Mouse (Mus musculus) cerebellum, postnatal 4 days (tissue): Measurements from ENCODE around the gene Ube2e3.

Experiments
- DNase-seq, 2 experiments: peaks; one replicate each; pipeline ENCODE4 v3.0.0; 2022; ENCODE audit warnings: low spot score in 2 of 2, mixed read lengths in 1 of 2

Ube2e3 gene

DNA sequence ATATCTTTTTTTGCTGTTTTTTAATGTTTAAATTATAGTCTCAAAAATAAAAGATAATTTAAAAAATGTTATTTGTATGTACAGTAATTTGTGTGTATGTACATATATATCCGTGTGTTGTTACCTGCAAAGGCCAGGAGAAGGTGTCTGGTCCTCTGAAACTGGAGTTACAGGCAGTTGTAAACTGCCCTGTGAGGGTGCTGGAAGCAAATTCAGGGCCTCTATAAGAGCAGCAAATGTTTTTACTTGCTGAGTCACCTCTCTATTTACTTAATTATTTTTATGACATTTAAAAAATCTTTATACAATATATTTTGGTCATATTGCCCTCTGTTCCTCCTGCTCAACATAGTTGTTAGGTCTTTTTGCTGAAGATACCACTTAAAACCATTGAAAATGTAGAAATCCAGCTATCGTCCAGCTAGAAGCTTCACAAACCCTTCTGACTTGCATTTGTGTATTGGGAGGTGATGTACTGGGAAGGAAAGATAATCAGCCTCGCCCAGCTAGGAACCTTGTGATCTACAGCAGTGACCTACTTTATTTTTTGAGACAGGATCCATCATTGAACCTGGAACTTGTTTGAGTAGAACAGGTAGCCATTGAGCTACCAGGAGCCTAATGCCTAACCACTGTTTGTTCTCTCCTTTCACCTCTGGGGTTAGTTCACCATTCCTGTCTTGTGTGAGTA is 15.0 kb downstream of the Ube2e3 start:
- DNase-seq, result no peak

DNA sequence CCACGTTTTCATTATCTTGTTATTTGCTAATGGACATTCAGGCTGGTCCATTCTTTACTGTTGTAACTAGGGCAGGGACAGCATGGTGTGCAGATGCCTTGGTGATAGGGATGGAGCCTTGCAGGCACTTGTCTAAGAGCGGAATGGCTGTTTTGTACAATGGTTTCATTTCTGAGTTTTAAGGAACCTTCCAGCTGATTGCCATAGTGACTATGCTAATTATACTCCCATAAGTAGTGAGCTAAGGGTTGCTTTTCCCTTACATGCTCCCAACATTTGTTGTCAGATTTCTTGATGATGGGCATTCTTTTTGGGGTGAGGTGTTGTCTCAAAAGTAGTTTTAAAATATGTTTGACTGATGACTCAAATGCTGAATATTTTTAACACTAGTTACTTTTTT is 18.5 kb downstream of the Ube2e3 start:
- DNase-seq, result no peak

DNA sequence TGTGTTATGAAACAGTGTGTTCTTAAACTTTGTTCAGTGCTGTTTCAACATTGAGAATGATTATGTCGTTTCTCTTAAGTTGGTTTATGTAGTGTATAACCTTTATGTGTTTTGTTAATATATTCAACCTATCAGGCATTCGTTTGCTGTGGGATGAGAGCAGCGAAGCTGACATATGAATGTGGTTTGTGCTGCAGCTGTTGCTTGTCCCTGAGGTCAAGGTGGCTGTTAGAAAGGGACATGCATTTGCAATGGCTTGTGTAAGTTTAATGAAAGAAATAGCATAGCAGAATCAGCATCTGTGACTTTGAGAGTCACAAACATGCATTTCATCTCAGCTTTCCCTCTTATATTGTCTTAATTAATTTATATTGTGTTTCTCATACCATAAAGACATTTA is 20.3 kb downstream of the Ube2e3 start:
- DNase-seq, result no peak

DNA sequence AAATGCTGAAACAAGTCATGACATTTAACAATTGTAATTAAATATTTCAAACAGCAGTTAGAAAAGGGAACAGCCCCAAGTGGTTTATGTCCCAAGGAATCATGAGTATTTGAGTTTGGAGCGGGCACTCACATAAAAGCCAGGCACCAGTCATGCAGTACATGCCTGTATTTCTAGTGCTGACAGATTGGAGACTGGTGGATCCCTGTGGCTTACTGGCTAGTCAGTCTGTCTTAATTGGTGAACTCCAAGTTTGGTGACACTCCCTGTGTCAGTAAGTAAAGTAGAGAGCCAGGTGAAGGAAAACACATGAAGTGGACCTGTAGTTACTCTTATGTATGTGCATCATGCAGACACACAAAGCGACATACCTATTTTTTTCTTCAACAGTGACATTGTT is 27.3 kb downstream of the Ube2e3 start:
- DNase-seq, result no peak

DNA sequence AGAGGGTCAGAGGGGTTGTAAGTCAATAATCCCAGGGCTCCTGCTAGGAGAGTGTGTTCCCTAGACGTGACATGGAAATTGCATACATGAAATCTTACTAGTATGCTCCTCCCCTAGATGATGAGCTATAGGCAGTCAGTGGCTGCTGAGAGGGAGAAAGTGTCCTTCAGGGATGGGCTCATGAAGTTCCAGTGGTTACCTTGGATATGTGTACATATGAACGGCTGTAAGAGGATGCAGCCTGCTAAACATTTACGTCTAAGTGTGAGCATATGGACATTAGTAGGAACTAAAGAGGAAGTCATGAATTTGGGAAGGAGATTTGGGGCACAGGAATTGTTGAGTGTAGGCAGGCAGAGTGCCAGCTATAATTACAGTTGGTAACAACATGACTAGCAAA is 38.0 kb downstream of the Ube2e3 start:
- DNase-seq, result no peak

DNA sequence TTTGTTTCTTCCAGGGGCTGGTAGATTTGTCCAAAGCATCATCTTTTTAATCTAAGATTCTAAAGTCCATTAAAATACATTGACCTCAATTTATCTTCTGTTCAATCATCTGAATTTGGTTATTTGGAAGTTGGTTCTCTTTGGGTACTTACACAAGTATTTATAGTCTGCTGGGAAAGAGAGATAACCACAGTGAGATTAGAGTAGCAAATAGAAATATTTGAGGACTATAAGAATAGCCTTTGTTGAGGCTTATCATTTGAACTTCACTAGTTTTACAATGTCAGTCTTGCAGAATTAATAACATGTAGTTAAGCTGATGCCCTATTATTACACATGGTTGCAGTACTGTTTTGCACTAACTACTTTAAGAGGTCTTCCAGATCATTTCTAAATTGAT is 43.6 kb downstream of the Ube2e3 start:
- no peak for DNase-seq

DNA sequence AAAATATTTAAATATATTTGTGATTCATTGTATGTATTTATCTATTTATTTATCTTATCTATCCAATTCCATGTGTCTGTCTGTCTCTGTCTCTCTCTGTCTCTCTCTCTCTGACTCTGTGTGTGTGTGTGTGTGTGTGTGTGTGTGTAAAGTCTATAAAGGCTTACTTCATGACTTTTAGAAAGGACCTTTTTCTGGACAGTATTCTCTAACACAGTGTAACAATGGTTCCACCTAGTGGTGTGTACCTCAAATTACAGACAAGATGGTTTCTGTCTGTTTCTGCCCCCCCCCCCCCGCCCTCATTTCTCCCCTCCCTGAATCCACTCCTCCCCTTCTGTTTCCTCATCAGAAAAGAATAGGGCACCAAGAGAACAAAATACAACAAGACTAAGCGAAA is 46.9 kb downstream of the Ube2e3 start:
- no peak for DNase-seq

DNA sequence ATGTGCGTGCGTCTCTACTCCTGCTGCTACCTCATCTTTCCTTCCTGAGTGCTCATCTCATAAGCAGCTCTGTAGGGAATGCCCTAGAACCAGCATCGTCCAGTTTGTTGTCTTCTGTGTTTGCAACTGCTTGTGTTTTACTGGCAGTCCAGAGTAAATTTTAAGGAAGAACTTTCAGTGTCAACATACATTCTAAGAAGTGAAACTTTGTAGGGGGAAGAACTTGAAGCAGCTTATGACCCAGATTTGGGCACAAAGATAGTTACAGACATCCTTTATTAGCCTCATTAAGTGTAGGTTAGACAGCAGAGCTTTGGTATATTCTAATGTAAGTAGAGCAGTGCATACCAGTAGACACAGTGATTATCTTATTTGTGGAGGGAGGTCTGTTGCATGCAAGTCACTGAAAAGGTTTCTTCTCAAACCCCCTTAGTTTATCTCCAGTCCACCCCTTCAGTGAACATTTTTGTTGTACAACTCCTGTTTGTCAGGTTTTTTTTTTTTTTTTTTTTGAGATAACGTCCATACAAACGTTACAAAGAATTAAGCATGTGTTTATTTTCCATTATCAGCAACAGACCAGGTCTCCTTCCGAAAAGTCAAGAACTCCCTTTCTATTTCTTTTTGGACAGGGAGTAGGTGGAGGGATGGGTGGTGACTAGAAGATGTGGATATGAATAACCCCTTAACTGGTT is 55.2 kb downstream of the Ube2e3 start:
- no peak for DNase-seq

DNA sequence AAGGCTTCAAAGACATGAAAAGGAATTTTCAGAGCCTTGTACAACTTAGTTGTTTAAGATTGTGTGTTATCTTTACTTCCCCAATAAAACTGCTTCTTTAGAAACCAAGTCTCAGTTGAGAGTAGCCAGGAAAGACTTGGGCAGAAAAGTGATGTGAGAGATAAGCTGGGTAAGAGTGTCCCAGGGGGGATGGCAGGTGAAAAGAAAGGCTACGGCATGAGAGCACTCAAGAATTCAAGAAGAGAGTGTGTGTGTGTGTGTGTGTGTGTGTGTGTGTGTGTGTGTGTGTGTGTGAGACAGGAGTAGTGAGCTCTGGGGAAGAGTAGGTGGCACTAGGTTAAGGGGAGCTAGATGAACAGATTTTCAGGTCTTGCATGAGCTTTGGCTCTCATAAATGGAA is 57.9 kb downstream of the Ube2e3 start:
- no peak for DNase-seq

DNA sequence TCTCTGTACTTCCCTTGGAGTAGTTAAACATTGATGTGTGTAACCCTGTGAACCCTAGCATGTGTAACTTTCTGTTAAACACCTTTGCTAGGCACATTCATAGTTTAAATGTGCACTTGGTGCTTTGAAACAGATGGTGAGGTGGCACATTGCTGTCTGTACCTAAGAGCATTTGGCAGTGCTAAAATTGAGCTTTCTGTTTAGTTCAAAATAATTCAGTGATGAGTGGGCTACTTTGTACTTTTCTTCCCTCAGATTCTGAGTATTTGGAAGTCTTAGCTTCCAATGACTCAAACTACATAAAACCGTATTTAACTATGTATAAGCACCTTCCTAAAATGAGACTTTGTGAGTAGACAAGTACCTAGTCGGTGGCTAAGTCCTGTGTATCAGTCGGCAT is 59.7 kb downstream of the Ube2e3 start:
- DNase-seq, result no peak

DNA sequence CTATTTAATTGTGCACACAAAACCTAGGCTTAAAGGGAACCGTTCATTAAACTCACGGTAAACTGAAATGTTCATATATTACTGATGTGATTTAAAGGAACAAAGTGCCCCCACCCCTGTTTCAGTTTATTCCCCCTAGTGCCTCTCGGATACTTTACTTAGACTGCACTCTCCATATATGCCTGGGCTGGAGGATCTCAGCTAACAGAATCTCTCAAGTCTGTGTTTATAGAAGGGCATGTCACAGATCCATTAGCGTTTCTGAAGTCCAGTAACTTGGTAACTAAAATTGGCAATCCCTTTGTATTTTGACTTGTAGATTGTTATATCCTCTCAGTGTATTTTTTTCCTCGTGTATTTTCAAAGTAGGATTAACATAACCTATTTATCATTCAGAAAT is 60.2 kb downstream of the Ube2e3 start:
- no peak for DNase-seq

DNA sequence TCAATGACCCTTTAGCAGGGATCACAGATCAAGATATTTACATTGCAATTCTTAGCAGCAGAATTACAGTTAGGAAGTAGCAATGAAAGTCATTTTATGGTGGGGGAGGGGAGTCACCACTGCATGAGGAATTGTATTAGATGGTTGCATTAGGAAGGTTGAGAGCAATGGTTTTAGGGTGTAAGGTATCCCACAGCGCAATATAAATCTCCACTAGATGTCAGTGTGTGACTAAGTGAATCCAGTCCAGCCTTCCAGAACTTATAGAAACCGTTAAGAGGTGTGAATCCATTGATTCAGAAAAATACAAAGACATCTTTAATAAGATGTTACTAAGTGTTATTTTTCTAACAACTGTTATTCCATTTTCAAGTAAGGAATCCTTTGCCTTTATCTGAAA is 63.4 kb downstream of the Ube2e3 start:
- no peak for DNase-seq

DNA sequence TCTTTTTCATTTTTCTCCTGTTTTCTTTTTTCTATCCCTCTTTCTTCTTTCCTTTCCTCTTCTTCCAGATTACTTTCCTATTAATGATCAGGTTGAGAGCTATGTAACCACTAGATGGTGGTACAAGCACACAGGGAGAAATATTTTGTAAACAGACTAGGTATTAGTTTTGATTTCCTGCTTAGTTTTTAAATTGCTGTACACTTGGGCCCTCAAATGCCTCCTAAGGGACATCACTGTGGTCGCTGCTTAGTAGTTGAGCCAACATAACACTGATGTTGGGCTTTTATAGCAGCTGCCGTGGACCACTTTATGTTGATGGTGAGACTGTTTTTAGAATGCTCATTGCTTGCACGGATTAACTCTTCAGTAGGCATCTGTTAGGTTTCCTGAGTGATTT is 91.5 kb downstream of the Ube2e3 start:
- DNase-seq, result no peak

DNA sequence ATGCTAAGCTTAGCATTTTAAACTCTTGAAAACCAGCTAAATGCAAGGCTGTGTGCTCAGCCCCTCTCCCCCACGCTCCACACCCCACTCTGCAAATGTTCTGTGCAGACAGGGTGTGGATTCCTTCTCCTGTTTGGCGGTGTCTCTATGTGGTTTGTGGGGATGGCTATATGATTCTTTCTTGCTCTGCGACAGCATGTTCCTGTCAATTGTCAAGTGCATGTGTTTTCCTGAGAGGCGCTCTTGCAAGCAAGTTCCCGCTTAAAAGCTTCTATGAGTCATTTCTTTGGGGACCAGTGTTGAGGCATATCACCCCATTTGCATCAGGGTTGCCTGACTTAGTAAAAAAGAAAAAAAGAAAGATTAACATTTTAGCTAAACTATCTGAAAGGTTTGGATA is 92.4 kb downstream of the Ube2e3 start:
- DNase-seq, result no peak

DNA sequence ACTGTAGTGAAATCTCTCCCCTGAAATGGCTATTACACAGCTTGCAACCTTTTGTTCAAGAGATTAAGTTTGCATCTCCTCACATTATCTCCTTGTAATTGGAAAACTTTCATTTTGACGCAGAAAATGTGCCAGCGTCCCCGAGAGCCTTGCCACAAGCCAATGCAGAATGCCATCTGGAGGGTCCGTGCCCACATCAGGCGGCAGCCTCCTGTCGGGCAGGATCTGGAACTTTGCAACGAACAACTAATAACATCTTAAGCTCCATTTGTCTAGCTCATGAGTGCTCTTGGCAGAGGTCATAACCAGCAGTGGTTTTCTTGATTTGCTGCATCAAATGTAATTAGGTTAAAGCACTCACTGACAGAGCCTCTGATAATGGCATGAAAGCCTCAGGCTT is 93.1 kb downstream of the Ube2e3 start:
- DNase-seq, result peak in 1 of 2 experiments; percentile 19

DNA sequence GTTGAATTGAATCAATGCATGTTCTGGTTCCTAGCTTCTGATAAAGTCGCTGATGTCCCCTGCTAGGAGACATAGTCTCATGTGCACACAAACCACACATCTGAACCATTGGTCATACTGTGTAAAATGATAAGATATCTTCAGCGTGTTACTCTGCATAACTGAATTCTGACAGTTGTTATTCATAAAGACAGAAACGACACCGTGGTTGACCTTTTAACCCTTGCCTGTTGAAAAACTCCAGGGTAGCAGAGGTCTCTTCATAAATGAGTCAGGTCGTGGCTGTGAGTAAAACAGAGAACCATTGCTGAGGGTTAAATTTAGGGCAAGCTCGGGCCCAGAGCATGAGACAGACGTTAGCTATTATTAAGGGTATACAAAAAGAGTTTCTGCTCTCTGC is 93.7 kb downstream of the Ube2e3 start:
- no peak for DNase-seq

DNA sequence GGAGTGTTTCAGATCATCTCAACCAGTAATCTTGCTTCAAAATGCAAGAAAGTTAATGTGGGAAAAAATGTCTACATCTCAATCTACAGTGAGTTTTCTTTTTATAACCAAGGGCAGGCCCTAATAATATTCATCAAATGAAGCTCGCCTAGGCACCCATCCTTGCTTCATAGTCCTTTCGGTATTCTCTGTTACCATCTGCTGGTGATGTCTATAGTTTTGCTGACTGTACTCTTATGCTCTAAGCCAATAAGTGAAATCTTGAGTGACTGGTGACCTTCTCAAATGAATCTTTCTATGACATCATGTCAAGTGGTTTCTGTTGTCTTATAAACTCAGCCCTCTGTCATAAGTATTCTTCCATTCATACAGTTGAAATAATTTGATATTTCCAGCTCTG is 97.1 kb downstream of the Ube2e3 start:
- no peak for DNase-seq

DNA sequence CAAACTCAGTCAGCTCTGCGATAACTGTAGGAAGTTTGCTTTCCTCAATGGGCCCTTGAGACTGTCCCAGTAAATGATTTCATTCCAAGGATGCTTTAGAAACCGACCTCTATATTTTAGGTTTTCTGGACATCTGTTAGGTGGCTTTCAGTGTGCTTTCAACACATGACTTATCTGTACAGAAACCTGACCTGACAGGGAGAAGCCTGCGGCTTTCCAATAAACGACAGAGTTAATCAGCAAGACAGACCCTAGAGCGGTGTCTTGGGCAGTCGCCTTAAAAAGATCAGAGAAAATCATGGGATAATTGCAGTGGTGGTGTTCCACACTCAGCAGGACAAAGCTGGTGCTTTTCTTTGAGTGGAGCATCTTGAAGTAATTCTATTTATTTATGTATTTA is 97.5 kb downstream of the Ube2e3 start:
- DNase-seq, result no peak

DNA sequence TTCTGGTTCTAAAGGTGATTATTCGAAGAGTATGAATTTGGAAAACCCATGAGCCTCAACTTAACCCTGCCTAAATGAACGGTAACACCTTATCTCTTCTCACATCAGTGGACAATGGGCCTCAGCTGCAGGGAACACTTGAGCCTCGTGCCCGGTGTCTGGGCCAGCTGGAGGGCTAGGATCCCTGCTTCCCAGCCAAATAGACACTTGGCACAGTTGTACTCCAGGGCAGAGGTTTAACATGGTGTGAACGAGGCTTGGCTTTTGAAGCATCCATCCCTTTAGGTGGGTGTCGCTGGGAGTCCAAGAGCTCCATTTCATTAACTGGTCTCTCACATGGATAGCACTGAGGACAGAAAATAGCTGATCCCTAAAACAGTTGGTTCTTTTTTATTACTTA is 102.2 kb downstream of the Ube2e3 start:
- peak in 1 of 2 experiments; percentile 33 for DNase-seq
